Mouse (Mus musculus) lung, adult 2 months (tissue): ENCODE results near the gene Hirip3.

Experiments
- CTCF ChIP-seq: fragments of 200-500 bp; IDR thresholded peaks from 2 replicates; pipeline ENCODE4 v1.5.1; 2011; ENCODE audit warnings: mild to moderate bottlenecking, low read length, control low read depth; ENCODE audit not compliant: insufficient read depth
- POLR2A ChIP-seq: fragments of 200-500 bp; IDR thresholded peaks from 2 replicates; pipeline ENCODE4 v1.6.1; 2011; ENCODE audit warnings: low read depth, mild to moderate bottlenecking, control low read depth, low read length, borderline replicate concordance; ENCODE audit errors: extremely low read depth

DNA sequence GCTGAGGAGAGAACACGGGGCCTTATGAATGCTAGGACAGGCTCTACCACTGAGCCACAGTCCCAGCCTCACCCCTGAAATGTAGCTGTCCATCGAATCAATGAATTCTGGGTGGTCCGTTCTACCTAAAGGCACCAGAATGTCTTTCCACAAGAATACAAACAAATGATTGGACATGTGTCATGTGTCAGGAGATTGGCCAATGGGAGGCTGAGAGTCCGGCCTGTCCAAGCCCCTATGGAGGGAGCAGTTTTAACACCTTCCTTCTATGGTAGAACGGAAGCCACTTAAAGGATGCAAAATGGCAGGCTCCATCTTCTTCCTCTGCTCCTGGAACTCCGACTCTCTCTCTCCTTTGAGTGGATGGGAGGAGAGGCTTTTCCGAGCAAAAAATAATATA lies 44.2 kb upstream of the Hirip3 start:
- TF ChIP-seq POLR2A: no peak
- no peak for TF ChIP-seq CTCF
